Mouse (Mus musculus) v-Abl transformed pro-B cells (cell line): ENCODE measurements around the gene Hnf1b.

Experiments used
- in situ Hi-C, 2 experiments: fragments of 400-800 bp; cut with MboI; formaldehyde crosslinking; loops; one replicate each; pipeline ENCODE4 v1.15.1; 2025; ENCODE audit not compliant: unreplicated experiment in 2 of 2

Hnf1b gene

GRCm38 (mm10) chr11:83891366-83891765 lies 41.5 kb downstream of the Hnf1b start:
- in situ Hi-C loops = no loop called here

- in situ Hi-C loops = no loop called here
These were observed 43.5 kb downstream of the Hnf1b start for GRCm38 (mm10) chr11:83893325-83893724.

GRCm38 (mm10) chr11:83896430-83897410 lies 46.9 kb downstream of the Hnf1b start:
- in situ Hi-C loops = no loop called here

- in situ Hi-C loops = no loop called here
These were observed 47.7 kb downstream of the Hnf1b start for GRCm38 (mm10) chr11:83897569-83897968.

- in situ Hi-C loops = no loop called here
These were observed 52.9 kb downstream of the Hnf1b start for GRCm38 (mm10) chr11:83902812-83903211.

- in situ Hi-C loops = no loop called here
These were observed 55.9 kb downstream of the Hnf1b start for GRCm38 (mm10) chr11:83905756-83906155.

- in situ Hi-C loops = no loop called here
These were observed 58.5 kb downstream of the Hnf1b start for GRCm38 (mm10) chr11:83908376-83908775.

GRCm38 (mm10) chr11:83913824-83914311 lies 64.0 kb downstream of the Hnf1b start:
- in situ Hi-C loops = no loop called here

- in situ Hi-C loops = no loop called here
These were observed 64.6 kb downstream of the Hnf1b start for GRCm38 (mm10) chr11:83914501-83914900.

- in situ Hi-C loops = no loop called here
These were observed 72.7 kb downstream of the Hnf1b start for GRCm38 (mm10) chr11:83922600-83922999.

GRCm38 (mm10) chr11:83927097-83927496 lies 77.2 kb downstream of the Hnf1b start:
- in situ Hi-C loops = loop anchor here (5.0 kb wide), 1 partner anchor 110 kb away; no protein-coding TSS in a partner anchor

GRCm38 (mm10) chr11:83932506-83933106 lies 82.7 kb downstream of the Hnf1b start:
- in situ Hi-C loops = no loop called here

- in situ Hi-C loops = no loop called here
These were observed 83.5 kb downstream of the Hnf1b start for GRCm38 (mm10) chr11:83933376-83933775.

GRCm38 (mm10) chr11:83935986-83936665 lies 86.3 kb downstream of the Hnf1b start:
- in situ Hi-C loops = no loop called here

- in situ Hi-C loops = no loop called here
These were observed 88.7 kb downstream of the Hnf1b start for GRCm38 (mm10) chr11:83938556-83938955.

GRCm38 (mm10) chr11:83941950-83942840 lies 92.3 kb downstream of the Hnf1b start, which contains the start of gene Ddx52:
Gene Ddx52, plus strand, starts transcription at chr11:83942062.
- in situ Hi-C loops = no loop called here
